Mouse (Mus musculus): Measurements from ENCODE around the gene Calhm2.

Calhm2 gene

GRCm38 (mm10) chr19:47137771-47138421 is at the start of gene Calhm2:
Gene Calhm2, minus strand, starts transcription at chr19:47138294.
- peak; percentile 58 for DNase-seq (ENCODE audit: low spot score)

- no peak for DNase-seq (ENCODE audit: low spot score)
Measured at GRCm38 (mm10) chr19:47186514-47187275, 48.6 kb upstream of the Calhm2 start.

- DNase-seq (ENCODE audit: low spot score) = no peak
Measured at GRCm38 (mm10) chr19:47184736-47185135, 46.6 kb upstream of the Calhm2 start.

GRCm38 (mm10) chr19:47184221-47184620 is 46.1 kb upstream of the Calhm2 start:
- no peak for DNase-seq (ENCODE audit: low spot score)

GRCm38 (mm10) chr19:47180011-47180410 is 41.9 kb upstream of the Calhm2 start:
- DNase-seq (ENCODE audit: low spot score) = no peak

- peak; percentile 28 for DNase-seq (ENCODE audit: low spot score)
Measured at GRCm38 (mm10) chr19:47179272-47179809, 41.2 kb upstream of the Calhm2 start.

GRCm38 (mm10) chr19:47178431-47179271 is 40.6 kb upstream of the Calhm2 start, which contains the start of gene Neurl1a:
Gene Neurl1a, plus strand, starts transcription at chr19:47178820.
- peak; percentile 46 for DNase-seq (ENCODE audit: low spot score)

- DNase-seq (ENCODE audit: low spot score) = peak; percentile 43
Measured at GRCm38 (mm10) chr19:47178001-47178400, 39.9 kb upstream of the Calhm2 start.

GRCm38 (mm10) chr19:47176916-47177505 is 38.9 kb upstream of the Calhm2 start:
- no peak for DNase-seq (ENCODE audit: low spot score)

GRCm38 (mm10) chr19:47175472-47175871 is 37.4 kb upstream of the Calhm2 start:
- DNase-seq (ENCODE audit: low spot score) = no peak

GRCm38 (mm10) chr19:47174515-47174914 is 36.4 kb upstream of the Calhm2 start:
- DNase-seq (ENCODE audit: low spot score) = no peak

- DNase-seq (ENCODE audit: low spot score) = peak; percentile 90
Measured at GRCm38 (mm10) chr19:47168793-47169412, 30.8 kb upstream of the Calhm2 start.

- no peak for DNase-seq (ENCODE audit: low spot score)
Measured at GRCm38 (mm10) chr19:47168223-47168622, 30.1 kb upstream of the Calhm2 start.

GRCm38 (mm10) chr19:47167617-47168214 is 29.6 kb upstream of the Calhm2 start:
- DNase-seq (ENCODE audit: low spot score) = no peak

- no peak for DNase-seq (ENCODE audit: low spot score)
Measured at GRCm38 (mm10) chr19:47166758-47167157, 28.7 kb upstream of the Calhm2 start.

- no peak for DNase-seq (ENCODE audit: low spot score)
Measured at GRCm38 (mm10) chr19:47163176-47163744, 25.2 kb upstream of the Calhm2 start.

GRCm38 (mm10) chr19:47161669-47162068 is 23.6 kb upstream of the Calhm2 start:
- DNase-seq (ENCODE audit: low spot score) = no peak

- DNase-seq (ENCODE audit: low spot score) = no peak
Measured at GRCm38 (mm10) chr19:47157664-47158063, 19.6 kb upstream of the Calhm2 start, which contains the start of gene Calhm3. Gene Calhm3, minus strand, starts transcription at chr19:47157764.

- DNase-seq (ENCODE audit: low spot score) = no peak
Measured at GRCm38 (mm10) chr19:47153767-47154166, 15.7 kb upstream of the Calhm2 start.

- no peak for DNase-seq (ENCODE audit: low spot score)
Measured at GRCm38 (mm10) chr19:47152062-47152369, 13.9 kb upstream of the Calhm2 start.

Data from urinary bladder, postnatal 14 days (tissue).